Mouse (Mus musculus) lung, postnatal 0 days (tissue): ENCODE measurements around the gene Ctdsp1.

Experiments
- CTCF ChIP-seq: IDR thresholded peaks from 2 replicates; pipeline ENCODE4 v1.5.1; 2016; ENCODE audit warnings: antibody characterized with exemption, mild to moderate bottlenecking
- EP300 ChIP-seq: IDR thresholded peaks from 2 replicates; pipeline ENCODE4 v1.6.1; 2016; ENCODE audit warnings: antibody characterized with exemption, mild to moderate bottlenecking, control low read depth

DNA sequence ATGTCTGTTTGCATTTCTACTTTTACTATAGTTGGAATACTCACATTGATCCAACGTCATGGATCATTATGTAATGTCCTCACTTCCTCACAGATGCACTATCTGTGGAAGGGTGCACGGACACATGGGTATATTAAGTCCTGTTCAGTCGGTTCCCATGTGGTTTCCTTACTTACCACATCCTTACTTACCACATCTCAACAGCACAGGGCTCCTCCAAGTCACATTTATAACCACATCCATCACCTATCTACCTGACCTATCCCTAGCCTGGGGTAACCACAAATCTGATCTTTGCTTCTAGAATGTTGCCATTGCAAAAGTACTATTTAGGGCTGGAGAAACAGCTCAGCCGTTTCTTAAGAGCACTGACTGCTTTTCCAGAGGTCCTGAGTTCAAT, 17.9 kb upstream of the Ctdsp1 start:
- TF ChIP-seq CTCF (no peak), EP300 (no peak)
